Mouse (Mus musculus) MEL (cell line): ENCODE measurements around the gene Nptn.

Source experiments
- CHD2 ChIP-seq: IDR thresholded peaks from 2 replicates; pipeline ENCODE4 v1.6.1; 2011; ENCODE audit warnings: low read length, improper control_type of control experiment
- CTCF ChIP-seq, 3 experiments: IDR thresholded peaks in 2 of 3; conservative IDR thresholded peaks in 1 of 3; 2 replicates each; pipeline ENCODE4 v1.5.1; 2011 to 2012; ENCODE audit warnings: low read length in 3 of 3, low read depth in 2 of 3, mild to moderate bottlenecking in 2 of 3, improper control_type of control experiment in 1 of 3, inconsistent platforms in 1 of 3, mixed read lengths in 1 of 3, moderate library complexity in 1 of 3; ENCODE audit not compliant: control insufficient read depth in 1 of 3, insufficient read depth in 1 of 3, poor library complexity in 1 of 3, severe bottlenecking in 1 of 3
- GATA1 ChIP-seq: IDR thresholded peaks from 2 replicates; pipeline ENCODE4 v1.6.1; 2011; ENCODE audit warnings: low read depth, low read length, improper control_type of control experiment
- MAFK ChIP-seq: IDR thresholded peaks from 2 replicates; pipeline ENCODE4 v1.6.1; 2011; ENCODE audit warnings: low read depth, mild to moderate bottlenecking, low read length, improper control_type of control experiment, borderline replicate concordance

GRCm38 (mm10) chr9:58552083-58552482 is 30.0 kb upstream of the Nptn start:
- TF ChIP-seq GATA1, result no peak
- TF ChIP-seq CHD2, result no peak
- TF ChIP-seq CTCF (IDR thresholded peaks at IDR 0.05 in 2 of 3, conservative IDR thresholded peaks at IDR 0.05 in 1 of 3; ENCODE audit: control insufficient read depth in 1 of 3, insufficient read depth in 1 of 3, low read depth in 2 of 3, low read length in 3 of 3, poor library complexity in 1 of 3, severe bottlenecking in 1 of 3), result no peak
- TF ChIP-seq MAFK, result no peak
